Mouse (Mus musculus) kidney, adult 11 months (tissue): ENCODE measurements around the gene Commd3.
A peak's percentile ranks its signal among the peaks of the same experiment; 100 is the strongest.

Experiments used
- DNase-seq: peaks from one replicate; pipeline ENCODE4 v3.0.0; 2022

The Commd3 gene

DNA sequence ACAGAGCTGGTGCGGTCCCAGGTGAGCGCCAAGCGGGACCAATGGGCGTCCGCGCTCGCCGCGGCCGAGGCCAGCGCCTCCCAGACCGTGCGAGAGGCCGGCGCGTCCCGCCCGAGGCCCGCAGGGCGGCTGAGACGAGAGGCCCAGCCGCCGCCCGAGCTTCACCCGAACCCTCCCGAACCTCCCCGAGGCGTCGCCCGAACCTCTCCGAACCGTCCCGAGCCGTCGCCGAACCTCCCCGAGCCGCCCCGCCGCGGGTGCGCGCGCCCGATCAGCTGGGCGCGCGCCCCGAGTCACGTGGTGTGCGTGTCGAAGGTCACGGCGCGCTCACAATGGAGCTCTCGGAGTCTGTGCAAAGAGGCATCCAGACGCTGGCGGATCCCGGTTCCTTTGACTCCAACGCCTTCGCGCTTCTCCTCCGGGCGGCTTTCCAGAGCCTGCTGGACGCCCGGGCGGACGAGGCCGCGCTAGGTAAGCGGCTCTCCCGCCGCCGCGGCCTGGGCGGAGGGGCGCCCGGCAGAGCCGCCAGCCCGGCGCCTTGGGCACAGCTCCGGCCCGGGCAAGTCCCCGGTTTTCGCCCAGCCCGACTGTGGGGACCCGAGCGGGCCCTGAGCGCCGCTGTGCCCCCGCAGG is at the start of gene Commd3:
TSS of gene Commd3 (plus strand) at position 252 of the 633 bp plus-strand sequence.
- DNase-seq: peak; percentile 93

DNA sequence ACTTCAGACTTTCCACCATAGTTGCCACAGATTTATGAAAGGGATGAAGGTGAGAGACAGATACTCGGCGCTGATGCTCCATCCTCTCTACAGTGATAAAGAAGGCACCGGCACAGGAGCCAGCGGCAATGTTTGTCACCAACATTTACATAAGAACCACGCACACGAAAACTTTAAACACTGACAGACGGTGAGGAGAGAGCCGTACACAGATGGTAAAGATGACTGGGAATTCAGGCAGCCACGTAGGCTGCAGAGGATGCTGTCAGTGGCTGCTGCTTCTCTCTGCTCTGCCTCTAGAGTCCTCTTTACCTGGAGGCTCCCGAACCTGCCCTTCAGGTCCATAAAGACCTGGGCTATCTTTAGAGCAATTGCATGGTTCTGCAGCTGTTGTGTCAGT is 49.0 kb upstream of the Commd3 start:
- DNase-seq: no peak

DNA sequence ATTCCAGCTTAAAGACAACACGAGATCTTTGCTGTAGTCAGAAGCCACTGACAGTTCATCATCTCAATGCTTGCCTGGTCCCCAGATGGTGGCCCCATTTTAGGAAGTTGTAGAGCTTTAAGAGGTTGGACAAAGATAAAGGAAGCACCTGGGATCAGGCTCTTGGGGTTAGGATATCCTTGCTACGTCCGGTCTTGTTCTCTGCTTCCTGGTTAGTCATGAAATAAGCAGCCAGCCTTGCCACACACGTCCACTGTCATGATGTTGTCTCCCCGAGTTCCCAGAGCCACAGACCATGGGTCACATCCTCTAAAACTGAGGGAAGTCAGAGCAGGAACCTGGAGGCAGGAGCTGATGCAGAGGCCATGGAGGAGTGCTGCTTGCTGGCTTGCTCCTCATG is 41.6 kb upstream of the Commd3 start:
- no peak for DNase-seq

GRCm38 (mm10) chr2:18635052-18635451 is 37.1 kb upstream of the Commd3 start:
- DNase-seq: peak; percentile 74

- no peak for DNase-seq
Measured at GRCm38 (mm10) chr2:18648563-18648962, 23.6 kb upstream of the Commd3 start.

GRCm38 (mm10) chr2:18654821-18655220 is 17.4 kb upstream of the Commd3 start:
- peak; percentile 6 for DNase-seq

- DNase-seq: no peak
Measured at GRCm38 (mm10) chr2:18664003-18664402, 8.2 kb upstream of the Commd3 start.

GRCm38 (mm10) chr2:18671041-18671440 is 1.1 kb upstream of the Commd3 start:
- DNase-seq: no peak

- no peak for DNase-seq
Measured at GRCm38 (mm10) chr2:18672766-18673164, 581 bp downstream of the Commd3 start.

- no peak for DNase-seq
Measured at GRCm38 (mm10) chr2:18673766-18674165, 1.6 kb downstream of the Commd3 start.

- no peak for DNase-seq
Measured at GRCm38 (mm10) chr2:18674193-18674902, 2.2 kb downstream of the Commd3 start.

DNA sequence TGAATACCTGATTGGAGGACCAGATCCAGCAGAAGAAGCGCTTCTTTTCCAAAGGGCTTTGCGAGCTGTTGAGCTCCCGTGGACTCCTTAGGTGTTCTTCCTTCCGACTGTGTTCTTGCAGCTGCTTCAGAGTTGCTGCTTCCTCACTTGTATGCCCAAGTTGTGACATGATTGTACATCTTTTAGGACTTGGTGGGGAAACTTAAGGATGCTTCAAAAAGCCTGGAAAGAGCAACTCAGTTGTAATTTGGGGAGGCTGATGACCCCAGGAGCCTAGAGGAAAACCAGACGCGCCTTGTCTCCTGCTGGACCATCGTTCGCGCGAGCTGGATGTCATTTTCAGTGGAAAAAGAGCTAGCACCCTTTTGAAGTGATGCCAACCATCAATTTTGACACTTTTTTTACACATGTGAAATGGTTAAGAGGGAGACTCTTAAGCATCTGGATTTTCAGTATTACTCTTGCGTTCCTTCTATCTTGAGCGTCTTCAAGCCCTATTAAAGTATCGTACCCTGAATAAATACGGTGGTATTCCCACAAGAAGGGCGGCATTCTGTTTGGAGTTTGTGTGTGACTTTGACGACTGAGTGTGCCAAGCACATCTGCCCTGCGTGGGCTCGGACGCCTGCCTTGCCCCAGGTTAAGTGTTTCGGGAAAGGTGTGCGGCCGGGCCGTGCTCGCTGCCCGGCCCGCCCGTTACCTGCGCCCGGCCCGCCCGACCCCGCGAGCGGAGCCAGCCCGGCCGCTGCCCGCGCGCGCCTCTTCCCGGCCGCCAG is 3.7 kb downstream of the Commd3 start:
- DNase-seq: no peak

DNA sequence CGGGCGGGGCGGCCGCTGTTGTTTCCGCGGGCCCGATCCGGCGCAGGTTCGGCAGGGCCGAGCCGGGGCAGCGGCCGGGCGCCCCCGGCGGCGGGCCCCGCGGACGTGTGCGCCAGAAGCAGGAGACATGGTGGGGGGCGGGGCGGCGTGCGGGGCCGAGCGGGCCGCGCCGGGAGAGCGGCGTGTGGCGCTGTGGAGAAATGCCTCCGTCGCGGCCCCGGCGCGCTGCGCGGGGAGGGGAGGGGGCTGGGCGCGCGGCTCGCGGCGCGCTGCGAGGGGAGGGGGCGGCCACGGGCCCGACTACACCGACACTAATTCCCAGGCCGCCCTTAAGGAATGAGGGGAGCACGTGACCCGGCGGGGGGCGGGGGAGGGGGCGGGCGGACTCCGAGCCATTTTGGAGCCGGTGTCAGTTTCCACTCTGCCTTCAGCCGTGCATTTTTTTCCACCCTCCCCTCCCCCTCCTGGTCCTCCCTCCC is 4.3 kb downstream of the Commd3 start:
- peak; percentile 77 for DNase-seq

GRCm38 (mm10) chr2:18676936-18677491 is 4.8 kb downstream of the Commd3 start, which contains the start of gene Bmi1:
Gene Bmi1, plus strand, starts transcription at chr2:18677018.
- DNase-seq: peak; percentile 73

DNA sequence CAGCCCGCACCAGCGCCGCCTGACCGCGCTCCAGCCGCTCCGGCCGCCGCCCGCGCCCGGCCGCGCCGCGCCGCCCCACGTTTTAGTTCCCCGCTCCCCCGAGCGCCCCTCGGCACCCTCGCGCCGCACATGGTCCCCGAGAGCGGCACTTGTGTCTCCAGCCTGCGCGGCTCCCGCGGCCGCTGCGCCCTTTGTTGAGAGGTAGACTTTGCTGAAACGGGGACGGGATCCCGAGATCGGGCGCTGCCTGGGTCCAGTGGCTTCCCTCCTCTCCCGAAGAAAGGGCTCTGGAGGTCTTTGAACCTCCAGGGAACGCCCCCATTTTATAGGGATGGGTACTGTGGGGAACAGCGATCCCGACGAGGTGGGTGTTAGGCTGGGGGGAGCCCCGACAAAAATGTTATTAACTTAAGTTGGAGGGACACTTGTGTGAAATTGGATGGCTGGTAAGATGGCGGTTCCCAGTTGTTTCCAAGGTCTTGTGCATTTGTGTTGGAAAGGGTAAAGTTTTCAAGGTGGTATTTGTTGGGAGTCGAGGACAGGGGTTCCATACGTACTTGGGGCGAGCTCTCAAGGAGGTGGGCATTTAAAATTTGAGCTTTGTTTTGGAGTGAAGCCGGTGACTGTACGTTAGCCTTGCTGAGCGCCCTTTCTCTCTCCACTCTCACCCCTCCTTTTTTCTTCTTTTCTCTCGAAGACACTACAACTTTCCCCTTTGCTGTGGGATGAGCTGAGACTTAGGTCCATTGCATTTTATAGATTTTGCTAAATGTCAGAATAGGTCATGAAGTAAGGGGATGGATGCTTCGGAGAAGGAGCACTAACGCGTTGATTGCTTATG is 5.7 kb downstream of the Commd3 start:
- peak; percentile 29 for DNase-seq

DNA sequence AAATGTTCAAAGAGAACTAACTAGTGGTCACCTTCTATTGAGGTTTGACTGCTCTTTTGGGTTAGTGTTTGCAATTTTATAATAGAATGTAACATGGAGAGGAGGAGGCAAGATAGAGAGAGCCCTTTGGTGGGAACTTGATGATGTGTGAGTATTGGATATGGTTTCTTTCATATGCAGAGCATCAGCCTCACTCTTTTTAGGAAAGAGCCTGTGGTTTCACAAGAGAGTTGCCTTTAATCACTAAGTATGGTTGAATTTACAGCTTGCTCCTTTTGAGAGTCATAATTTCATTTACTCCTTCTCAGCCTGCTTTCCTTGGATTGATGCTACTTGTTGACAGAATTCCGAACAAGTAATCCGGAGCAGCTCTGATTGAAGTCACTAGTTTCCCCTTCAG is 7.5 kb downstream of the Commd3 start:
- no peak for DNase-seq

DNA sequence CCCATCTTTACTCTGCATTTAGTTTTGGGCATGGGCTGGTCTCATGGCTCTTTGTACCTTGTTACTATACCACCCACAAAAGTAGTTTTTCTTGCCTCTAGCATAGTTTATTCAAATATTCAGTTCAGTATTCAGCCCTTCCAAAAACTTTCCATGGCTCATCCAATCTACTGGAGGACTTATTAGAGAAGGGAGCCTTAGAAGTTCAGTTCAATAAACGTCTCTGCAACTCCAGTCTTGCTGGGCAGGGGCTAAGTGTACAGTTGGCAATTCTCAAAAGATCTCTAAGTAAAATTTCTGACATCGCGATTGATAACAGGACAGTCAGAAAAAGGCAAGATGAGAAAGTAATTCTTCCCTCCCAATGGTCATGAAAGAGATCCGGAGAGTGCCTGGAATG is 8.3 kb downstream of the Commd3 start:
- no peak for DNase-seq

DNA sequence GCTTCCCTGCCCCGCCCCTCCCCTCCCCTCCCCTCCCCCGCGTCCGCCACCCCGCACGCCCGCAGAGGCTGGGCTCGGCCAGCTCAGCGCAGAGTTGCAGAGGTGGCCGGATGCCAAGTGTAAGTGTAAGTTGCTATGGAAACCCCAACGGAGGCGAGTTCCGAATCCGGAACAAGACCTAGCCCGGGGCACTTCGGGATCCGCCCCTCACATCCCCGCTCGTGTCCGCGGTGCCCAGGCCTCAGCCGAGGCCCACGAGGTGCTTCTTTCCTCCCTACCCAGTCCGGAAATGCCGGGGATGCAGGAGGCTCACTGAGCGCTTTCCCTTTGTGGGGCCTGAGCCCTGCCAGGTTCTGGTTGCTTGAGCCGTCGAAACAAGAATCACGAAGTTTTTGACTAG is 8.8 kb downstream of the Commd3 start:
- DNase-seq: peak; percentile 64

GRCm38 (mm10) chr2:18684062-18684461 is 11.9 kb downstream of the Commd3 start:
- DNase-seq: no peak

DNA sequence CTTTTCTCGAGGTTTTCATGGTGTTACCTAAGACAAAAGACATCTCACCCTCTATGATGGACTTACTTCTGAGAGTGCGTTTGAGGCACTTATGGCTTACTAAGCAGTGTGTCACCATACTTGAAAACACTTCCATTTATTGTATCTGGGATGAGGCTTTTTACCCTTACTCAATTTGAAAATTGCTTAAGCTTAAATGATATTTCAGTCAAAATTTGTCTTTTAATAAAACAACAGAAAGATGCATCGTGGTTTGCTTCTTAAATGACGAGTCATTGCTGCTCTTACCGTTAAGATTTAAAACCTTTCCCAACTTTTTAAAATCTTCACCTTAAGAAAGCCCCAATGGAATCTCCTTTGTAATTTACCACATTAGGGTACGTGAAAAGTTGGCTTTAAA is 14.2 kb downstream of the Commd3 start:
- no peak for DNase-seq

DNA sequence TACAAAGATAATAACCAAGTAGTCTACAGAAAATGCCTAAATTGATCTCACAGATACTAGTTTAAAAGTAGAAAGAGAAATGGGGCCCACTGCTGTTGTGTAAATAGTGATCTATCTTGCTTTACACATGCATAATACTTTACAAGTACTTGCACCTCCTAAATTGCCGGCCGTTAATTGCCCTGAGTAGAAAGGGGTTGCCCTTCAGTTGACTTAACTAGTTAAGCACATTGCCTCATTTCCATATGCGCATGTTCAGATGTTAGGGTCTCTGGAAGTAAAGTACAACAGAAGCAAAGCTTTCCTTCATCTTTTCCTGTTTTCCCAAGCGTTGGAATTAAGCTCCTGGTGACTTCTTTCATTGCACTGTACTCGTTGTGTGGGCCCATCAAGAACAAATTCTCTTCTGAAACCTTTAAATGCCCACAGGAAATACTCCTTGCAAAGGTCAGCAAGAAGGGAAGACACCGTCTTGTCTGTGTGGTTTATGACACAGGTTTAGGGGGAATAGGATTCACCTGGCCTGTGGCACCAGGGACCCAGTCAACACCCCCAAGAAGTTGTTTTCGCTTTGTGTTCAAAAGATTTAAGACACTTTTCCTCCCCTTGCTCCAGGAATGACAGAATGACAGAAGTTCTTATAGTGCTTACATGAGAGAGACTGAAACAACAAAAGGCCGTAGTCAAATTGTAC is 14.8 kb downstream of the Commd3 start:
- DNase-seq: no peak

- DNase-seq: no peak
Measured at GRCm38 (mm10) chr2:18687671-18688170, 15.5 kb downstream of the Commd3 start.
